Mouse (Mus musculus) adrenal gland, adult (tissue): ENCODE measurements at regions not wholly inside any gene's neighbourhood (a gene's known extent, or its start where the extent isn't known, plus 50 kb on each side); places are given as distances from the start of the nearest gene placed in this dataset.

Experiments
- DNase-seq, 2 experiments: peaks; one replicate each; pipeline ENCODE4 v3.0.0; 2022 to 2023; ENCODE audit warnings: low spot score in 1 of 2; ENCODE audit not compliant: inconsistent age in 2 of 2

GRCm38 (mm10) chr13:87325553-87325952, 1278.8 kb upstream of the Cox7c start:
- DNase-seq = peak in 1 of 2 experiments; percentile 3

GRCm38 (mm10) chr13:87323526-87323925, 1276.8 kb upstream of the Cox7c start:
- DNase-seq = no peak

GRCm38 (mm10) chr13:87314022-87314421, 1267.3 kb upstream of the Cox7c start:
- DNase-seq = peak in 1 of 2 experiments; percentile 5

- peak in 1 of 2 experiments; percentile 10 for DNase-seq
Observed at GRCm38 (mm10) chr13:87313503-87313902, 1266.8 kb upstream of the Cox7c start.
